Mouse (Mus musculus) liver, embryonic 13.5 days (tissue): Measurements from ENCODE around the gene Exoc4. TPM values are rescaled to one million over a fixed set of nuclear protein-coding genes. Genes with fewer than 3 reads are reported as not detected.

Experiments used
- ATAC-seq: fragments of 200-750 bp; cut with Nextera tagmentation; 2 replicates; pipeline ENCODE4 v1.8.0; 2017; ENCODE audit warnings: low read depth, mild to moderate bottlenecking, moderate number of reproducible peaks, moderate library complexity
- DNase-seq: peaks from one replicate; pipeline ENCODE4 v3.0.0; 2022
- H3K27ac ChIP-seq: fragments of 300-500 bp; sonication (generic); 2 replicates; pipeline ENCODE4 v1.5.1; 2015; ENCODE audit warnings: moderate library complexity, mild to moderate bottlenecking, inconsistent platforms
- H3K27me3 ChIP-seq: fragments of 300-500 bp; sonication (generic); 2 replicates; pipeline ENCODE4 v1.6.1; 2015; ENCODE audit warnings: mild to moderate bottlenecking, inconsistent platforms
- H3K36me3 ChIP-seq: fragments of 300-500 bp; sonication (generic); 2 replicates; pipeline ENCODE4 v1.6.1; 2015; ENCODE audit warnings: mild to moderate bottlenecking, inconsistent platforms
- H3K4me1 ChIP-seq: fragments of 300-500 bp; sonication (generic); replicated peaks from 2 replicates; pipeline ENCODE4 v1.6.1; 2015; ENCODE audit warnings: inconsistent platforms
- H3K4me2 ChIP-seq: fragments of 300-500 bp; sonication (generic); 2 replicates; pipeline ENCODE4 v1.6.1; 2015; ENCODE audit warnings: inconsistent platforms, mild to moderate bottlenecking, moderate library complexity
- H3K4me3 ChIP-seq: fragments of 300-500 bp; sonication (generic); replicated peaks from 2 replicates; pipeline ENCODE4 v1.5.1; 2015; ENCODE audit warnings: mild to moderate bottlenecking, inconsistent platforms
- H3K9ac ChIP-seq: fragments of 300-500 bp; sonication (generic); 2 replicates; pipeline ENCODE4 v1.6.1; 2015; ENCODE audit warnings: mild to moderate bottlenecking, inconsistent platforms
- H3K9me3 ChIP-seq: fragments of 300-500 bp; sonication (generic); replicated peaks from 2 replicates; pipeline ENCODE4 v1.6.1; 2016; ENCODE audit warnings: inconsistent platforms
- WGBS: fragments of 180-500 bp; shearing (Covaris S2); methylation state at CpG from one replicate; pipeline ENCODE4 v1.1.7; 2015; ENCODE audit not compliant: insufficient replicate concordance; 5-methylcytosine and 5-hydroxymethylcytosine counted together
- polyA plus RNA-seq: library from polyadenylated mRNA; unstranded; fragments of >200 nt; fragmentation: Nextera tagmentation; extraction: Ambion mirVana; gene quantifications from 2 replicates; pipeline ENCODE4 v1.2.1, GENCODE M21; 2015

Exoc4 gene
- 11.0 and 13.8 TPM in 2 replicates for polyA plus RNA-seq

DNA sequence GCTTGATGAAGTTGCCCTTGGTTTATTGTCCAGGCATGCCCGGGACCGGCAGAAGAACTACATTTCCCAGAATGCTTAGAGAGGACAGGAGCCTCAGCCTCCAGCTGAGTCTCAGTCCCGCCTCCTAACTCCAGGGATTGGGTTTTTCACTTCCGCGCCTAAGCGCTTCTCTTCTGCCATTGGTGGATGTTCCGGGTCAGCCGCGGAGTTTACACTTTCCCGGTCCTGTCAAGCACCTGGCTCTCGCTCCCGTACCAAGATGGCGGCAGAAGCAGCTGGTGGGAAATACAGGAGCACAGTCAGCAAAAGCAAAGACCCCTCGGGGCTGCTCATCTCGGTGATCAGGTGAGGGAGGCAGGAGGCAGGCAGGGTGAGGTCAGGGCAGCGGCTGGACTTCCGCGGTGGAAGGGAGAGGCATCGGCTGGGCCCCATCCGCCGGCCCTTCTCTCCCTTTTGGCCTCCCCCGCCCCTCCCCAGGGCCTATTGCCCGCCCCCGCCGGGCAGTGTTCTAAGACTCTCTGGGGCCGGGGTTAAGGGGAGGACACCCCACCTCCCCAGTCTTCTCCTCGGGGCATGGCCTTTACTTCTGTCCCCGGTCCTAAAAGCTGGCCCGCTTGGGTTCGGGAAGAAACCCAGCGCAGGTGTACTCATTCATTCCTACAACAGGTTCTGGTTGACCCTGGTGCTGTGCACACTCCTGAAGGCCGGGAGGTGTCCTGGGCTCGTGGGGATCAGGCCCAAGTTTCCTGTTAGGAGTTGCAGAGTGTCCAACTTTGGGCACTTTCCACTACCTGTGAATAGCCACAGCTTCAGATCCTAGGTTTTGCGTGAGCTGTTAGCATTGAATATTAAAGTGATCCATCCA lies at the start of gene Exoc4:
Gene Exoc4 (plus strand): TSS at position 192 of the 865 bp plus-strand sequence.
- H3K9ac ChIP-seq = peak within 1 kb of the TSS; percentile 86
- no peaks in the 10 kb centered on the region for H3K9me3 ChIP-seq
- 3% methylated on average over 33 of the region's 34 CpGs for WGBS
- H3K36me3 ChIP-seq = no peaks in the 10 kb centered on the region
- DNase-seq = peak; percentile 94
- peak within 1 kb of the TSS; percentile 86 for H3K4me2 ChIP-seq
- H3K4me3 ChIP-seq = peak within 1 kb of the TSS; percentile 85
- ATAC-seq = peak; percentile 100
- peak within 1 kb of the TSS; percentile 30; the same call in 1 of the 2 replicates for H3K27ac ChIP-seq
- H3K27me3 ChIP-seq = no peaks in the 10 kb centered on the region
- H3K4me1 ChIP-seq = peaks cover 35% of the 10 kb centered on the region

DNA sequence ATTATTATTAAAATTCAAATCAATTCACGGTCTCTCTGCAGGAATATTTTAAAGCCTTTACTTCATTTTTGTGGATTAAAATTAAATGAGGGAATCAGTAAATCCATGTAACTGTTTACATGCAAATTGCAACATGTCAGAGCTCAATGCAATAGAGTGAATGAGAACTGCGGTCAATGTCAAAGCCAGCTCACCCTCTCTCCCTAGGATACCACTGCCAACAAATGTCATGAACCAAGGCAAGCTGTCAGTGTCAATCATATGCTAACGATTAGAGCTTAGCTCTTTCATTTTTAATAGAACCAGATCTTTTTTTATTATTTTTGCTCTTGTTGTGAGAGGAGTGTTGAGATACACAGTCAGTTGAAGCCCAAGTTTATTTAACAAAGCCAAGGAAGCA lies 30.1 kb upstream of the Exoc4 start:
- H3K36me3 ChIP-seq = no peaks in the 10 kb centered on the region
- DNase-seq = no peak

GRCm38 (mm10) chr6:33226700-33227099 lies 22.2 kb upstream of the Exoc4 start:
- Histone ChIP-seq H3K36me3 (no peaks in the 10 kb centered on the region), H3K27ac (no peak overlapping the region), H3K4me1 (no peaks in the 10 kb centered on the region), H3K9ac (no peak overlapping the region), H3K4me3 (no peak overlapping the region), H3K27me3 (no peaks in the 10 kb centered on the region), H3K9me3 (no peaks in the 10 kb centered on the region), H3K4me2 (no peak overlapping the region)
- WGBS = 56% methylated on average over 1 of the region's 1 CpGs
- DNase-seq (no peak), ATAC-seq (no peak)

More for the DNA sequence above, 30.1 kb upstream of the Exoc4 start:
- Histone ChIP-seq H3K27me3 (no peaks in the 10 kb centered on the region; the same call in 1 of the 2 replicates), H3K4me1 (no peaks in the 10 kb centered on the region), H3K4me2 (no peak overlapping the region), H3K9me3 (no peaks in the 10 kb centered on the region), H3K27ac (no peak overlapping the region), H3K9ac (no peak overlapping the region), H3K4me3 (no peak overlapping the region)
- ATAC-seq = no peak
- WGBS = 64% methylated on average over 3 of the region's 3 CpGs

- Histone ChIP-seq H3K27me3 (no peaks in the 10 kb centered on the region), H3K9ac (no peak overlapping the region), H3K27ac (no peak overlapping the region), H3K9me3 (no peaks in the 10 kb centered on the region), H3K4me1 (no peaks in the 10 kb centered on the region), H3K36me3 (no peaks in the 10 kb centered on the region), H3K4me3 (no peak overlapping the region), H3K4me2 (no peak overlapping the region)
- WGBS = 60% methylated on average over 8 of the region's 8 CpGs
- DNase-seq (no peak), ATAC-seq (no peak)
Measured at GRCm38 (mm10) chr6:33227371-33227770, 21.5 kb upstream of the Exoc4 start.

DNA sequence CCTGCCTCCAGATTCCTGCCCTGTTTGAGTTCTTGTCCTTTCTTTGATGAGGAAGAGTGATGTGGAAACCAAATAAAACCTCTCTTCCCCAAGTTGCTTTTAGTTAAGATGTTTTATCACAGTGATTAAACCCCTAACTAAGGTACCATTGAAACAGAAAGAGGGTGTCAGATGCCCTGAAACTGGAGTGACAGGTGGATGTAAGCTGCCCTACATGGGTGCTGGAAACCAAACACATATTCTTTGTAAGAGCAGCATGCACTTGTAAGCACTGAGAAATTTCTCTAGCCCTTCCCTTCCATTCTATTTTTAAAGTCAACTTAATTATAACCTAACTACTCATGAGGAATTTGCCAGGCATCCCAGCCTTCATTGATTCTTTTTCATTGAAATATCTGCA lies 7.6 kb upstream of the Exoc4 start:
- no peaks in the 10 kb centered on the region for H3K9me3 ChIP-seq
- H3K4me3 ChIP-seq = no peak overlapping the region
- no peak overlapping the region for H3K27ac ChIP-seq
- no peak overlapping the region for H3K9ac ChIP-seq
- 0 out of 2 replicates have a peak, but pooled peaks cover 3% of the 10 kb centered on the region for H3K4me1 ChIP-seq
- H3K4me2 ChIP-seq = no peak overlapping the region
- ATAC-seq (no peak), DNase-seq (no peak)
- no peaks in the 10 kb centered on the region for H3K36me3 ChIP-seq
- no peaks in the 10 kb centered on the region for H3K27me3 ChIP-seq

- Histone ChIP-seq H3K9me3 (no peaks in the 10 kb centered on the region), H3K9ac (no peak overlapping the region), H3K36me3 (no peaks in the 10 kb centered on the region), H3K27ac (no peak overlapping the region), H3K4me1 (0 out of 2 replicates have a peak, but pooled peaks cover 5% of the 10 kb centered on the region), H3K4me3 (no peak overlapping the region), H3K4me2 (no peak overlapping the region), H3K27me3 (no peaks in the 10 kb centered on the region)
- 55% methylated on average over 3 of the region's 3 CpGs for WGBS
- ATAC-seq (no peak), DNase-seq (no peak)
Measured at GRCm38 (mm10) chr6:33244546-33244945, 4.3 kb upstream of the Exoc4 start.

DNA sequence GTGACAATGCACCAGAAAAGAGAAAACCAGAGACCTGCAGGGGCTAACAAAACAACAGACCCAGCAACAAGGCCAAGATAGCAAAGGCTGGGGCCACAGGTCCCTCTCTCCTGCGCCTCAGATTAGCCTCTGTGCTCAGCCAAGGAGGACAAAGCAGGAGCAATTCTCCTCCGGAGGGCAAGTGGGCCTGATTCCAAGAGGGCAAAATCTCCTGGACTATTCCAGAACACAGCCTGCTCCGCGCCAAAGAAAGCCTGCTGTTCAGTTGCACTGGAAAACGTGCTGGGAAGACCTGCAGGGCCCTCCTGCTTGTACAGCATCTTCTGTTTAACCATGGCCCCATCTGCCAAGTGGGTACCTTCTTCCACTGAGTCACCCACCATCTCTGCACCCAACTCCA lies 1.7 kb upstream of the Exoc4 start:
- Histone ChIP-seq H3K4me3 (no peak overlapping the region), H3K9ac (no peak overlapping the region), H3K4me1 (peaks cover 26% of the 10 kb centered on the region), H3K36me3 (no peaks in the 10 kb centered on the region), H3K4me2 (no peak overlapping the region), H3K9me3 (no peaks in the 10 kb centered on the region), H3K27me3 (no peaks in the 10 kb centered on the region), H3K27ac (no peak overlapping the region)
- no peak for DNase-seq
- 68% methylated on average over 5 of the region's 5 CpGs for WGBS
- no peak for ATAC-seq

- H3K9me3 ChIP-seq = no peaks in the 10 kb centered on the region
- H3K27me3 ChIP-seq = no peaks in the 10 kb centered on the region
- DNase-seq (no peak), ATAC-seq (no peak)
- no peak overlapping the region for H3K9ac ChIP-seq
- 80% methylated on average over 23 of the region's 23 CpGs for WGBS
- H3K4me3 ChIP-seq = no peak overlapping the region
- H3K4me2 ChIP-seq = no peak overlapping the region
- H3K4me1 ChIP-seq = peaks cover 31% of the 10 kb centered on the region
- H3K27ac ChIP-seq = no peak overlapping the region
- no peaks in the 10 kb centered on the region for H3K36me3 ChIP-seq
Measured at GRCm38 (mm10) chr6:33247576-33248355, 1.1 kb upstream of the Exoc4 start.

DNA sequence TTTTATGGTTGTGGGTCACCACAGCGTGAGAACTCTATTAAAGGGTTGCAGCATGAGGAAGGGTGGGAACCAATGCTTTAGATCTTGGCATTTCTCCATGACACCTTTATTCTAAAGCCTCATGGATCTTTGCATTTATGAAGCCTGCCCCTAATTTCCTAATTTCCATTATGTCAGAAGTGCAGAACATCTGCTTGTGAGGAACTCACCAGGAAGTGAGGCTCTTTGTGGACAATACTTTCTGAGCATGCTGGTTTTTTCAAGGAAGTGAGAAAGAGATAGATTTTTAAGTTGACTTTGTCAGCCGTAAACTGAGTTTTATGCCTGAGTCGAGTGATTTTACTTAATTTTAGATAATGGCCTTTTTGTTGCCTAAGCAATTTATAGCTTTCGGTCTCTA lies 7.8 kb downstream of the Exoc4 start:
- no peak for ATAC-seq
- Histone ChIP-seq H3K27me3 (no peaks in the 10 kb centered on the region), H3K9ac (no peak overlapping the region), H3K27ac (no peak overlapping the region), H3K4me2 (no peak overlapping the region), H3K36me3 (0 out of 2 replicates have a peak, but pooled peaks cover 2% of the 10 kb centered on the region), H3K4me3 (no peak overlapping the region), H3K4me1 (peaks cover 31% of the 10 kb centered on the region), H3K9me3 (no peaks in the 10 kb centered on the region)
- WGBS = 79% methylated on average over 4 of the region's 4 CpGs
- DNase-seq = no peak

GRCm38 (mm10) chr6:33257076-33257789 lies 8.3 kb downstream of the Exoc4 start:
- ATAC-seq = no peak
- Histone ChIP-seq H3K4me2 (no peak overlapping the region), H3K9me3 (no peaks in the 10 kb centered on the region), H3K36me3 (peaks cover 7% of the 10 kb centered on the region; the same call in 1 of the 2 replicates), H3K4me3 (no peak overlapping the region), H3K27ac (no peak overlapping the region), H3K27me3 (no peaks in the 10 kb centered on the region), H3K9ac (no peak overlapping the region), H3K4me1 (peaks cover 27% of the 10 kb centered on the region)
- 72% methylated on average over 5 of the region's 5 CpGs for WGBS
- no peak for DNase-seq

DNA sequence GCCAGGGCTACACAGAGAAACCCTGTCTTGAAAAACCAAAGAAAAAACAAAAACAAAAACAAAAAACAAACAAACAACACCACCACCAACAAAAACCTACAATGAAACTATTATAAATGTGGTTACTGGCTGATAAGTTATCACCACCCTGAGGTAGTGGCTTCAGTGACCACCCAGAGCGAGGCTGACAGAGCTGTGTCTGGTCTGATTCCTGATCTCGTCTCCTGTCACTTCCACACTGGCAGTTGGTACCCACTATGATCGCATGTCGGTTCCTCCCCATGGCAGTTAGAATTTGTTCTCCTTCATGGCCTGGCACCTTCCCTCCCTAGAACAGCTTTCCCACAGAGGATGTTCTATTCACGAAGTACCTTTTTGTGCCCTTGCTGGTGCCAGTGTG lies 11.0 kb downstream of the Exoc4 start:
- ATAC-seq (no peak), DNase-seq (peak; percentile 22)
- H3K4me3 ChIP-seq = no peak overlapping the region
- 41% methylated on average over 5 of the region's 5 CpGs for WGBS
- H3K4me1 ChIP-seq = peaks cover 29% of the 10 kb centered on the region
- no peak overlapping the region for H3K9ac ChIP-seq
- no peak overlapping the region for H3K27ac ChIP-seq
- peaks cover 7% of the 10 kb centered on the region; the same call in 1 of the 2 replicates for H3K36me3 ChIP-seq
- no peaks in the 10 kb centered on the region for H3K27me3 ChIP-seq
- H3K4me2 ChIP-seq = no peak overlapping the region
- no peaks in the 10 kb centered on the region for H3K9me3 ChIP-seq
